Comparison of ENCODE assay signal across 8 mouse cellular contexts in the genomic region with DNA sequence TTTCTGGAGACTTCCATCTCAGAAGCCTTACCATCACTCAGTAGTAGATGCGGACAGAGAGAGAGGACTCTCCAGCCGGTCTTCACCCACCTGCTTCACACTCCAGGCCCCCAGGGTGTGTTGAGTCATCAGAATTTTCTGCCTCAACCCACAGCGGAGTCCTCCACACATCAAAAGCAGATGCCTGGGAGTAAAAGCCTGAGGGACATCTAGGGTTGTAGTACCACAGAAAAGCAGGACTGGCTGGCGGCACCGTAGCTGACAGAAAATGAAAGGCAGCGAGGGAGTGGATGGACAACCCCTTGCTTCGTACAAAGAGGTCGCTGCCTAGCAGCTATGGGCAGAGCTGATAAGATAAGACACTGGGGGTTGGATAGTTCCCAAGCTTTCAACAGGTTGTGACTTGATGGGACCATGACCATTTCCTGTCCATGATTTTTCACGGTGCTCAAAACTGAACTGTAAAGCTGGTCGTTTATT. TPM values are rescaled to one million over a fixed set of nuclear protein-coding genes. Genes with fewer than 3 reads are reported as not detected.
DNase-seq lines count a peak whose midpoint lies in the region; ATAC-seq and TF ChIP-seq lines count a peak whose summit lies in the region.

No protein-coding gene starts in this region.

- WGBS in forebrain, embryonic 10.5 days: 29% methylated on average over 10 of the region's 10 CpGs
- 44% methylated on average over 10 of the region's 10 CpGs for WGBS in forebrain, postnatal 0 days
- WGBS in lung, embryonic 15.5 days: 45% methylated on average over 10 of the region's 10 CpGs
- WGBS in hindbrain, postnatal 0 days: 46% methylated on average over 10 of the region's 10 CpGs
- WGBS in neural tube, embryonic 15.5 days: 39% methylated on average over 10 of the region's 10 CpGs

- no peak for TF ChIP-seq CTCF in forebrain, postnatal 0 days (IDR thresholded peaks at IDR 0.05; ENCODE audit: low read depth)
- TF ChIP-seq CTCF in hindbrain, postnatal 0 days (IDR thresholded peaks at IDR 0.05; ENCODE audit: low read depth): no peak

- peaks cover 54% of the 10 kb centered on the region for H3K4me1 ChIP-seq in forebrain, embryonic 10.5 days
- no peaks in the 10 kb centered on the region for H3K4me1 ChIP-seq in forebrain, postnatal 0 days (ENCODE audit: insufficient read depth)
- H3K4me1 ChIP-seq in lung, embryonic 15.5 days: peaks cover 15% of the 10 kb centered on the region
- H3K4me1 ChIP-seq in hindbrain, postnatal 0 days (ENCODE audit: insufficient read depth, low read length): no peaks in the 10 kb centered on the region
- peaks cover 20% of the 10 kb centered on the region for H3K4me1 ChIP-seq in neural tube, embryonic 15.5 days

- DNase-seq in forebrain, embryonic 10.5 days (ENCODE audit: extremely low spot score, low spot score): no peak
- DNase-seq in forebrain, postnatal 0 days: no peak
- DNase-seq in lung, postnatal 36 days: no peak
- no peak for DNase-seq in hindbrain, postnatal 0 days (ENCODE audit: low spot score)
- no peak for DNase-seq in spleen, adult 12 weeks (ENCODE audit: low spot score)
- DNase-seq in kidney, adult 8-10 months: no peak

- no peak overlapping the region for H3K9ac ChIP-seq in forebrain, postnatal 0 days
- no peak overlapping the region for H3K9ac ChIP-seq in lung, embryonic 15.5 days
- no peak overlapping the region for H3K9ac ChIP-seq in hindbrain, postnatal 0 days (replicated peaks; ENCODE audit: low read length)
- no peak overlapping the region for H3K9ac ChIP-seq in neural tube, embryonic 15.5 days (replicated peaks)

- H3K4me3 ChIP-seq in forebrain, embryonic 10.5 days: peak overlapping the region; percentile 76
- no peak overlapping the region for H3K4me3 ChIP-seq in forebrain, postnatal 0 days (ENCODE audit: low read depth, low read length)
- H3K4me3 ChIP-seq in lung, embryonic 15.5 days: peak overlapping the region; percentile 71; the same call in 1 of the 2 replicates
- no peak overlapping the region for H3K4me3 ChIP-seq in hindbrain, postnatal 0 days (ENCODE audit: low read length)
- H3K4me3 ChIP-seq in neural tube, embryonic 15.5 days (replicated peaks): no peak overlapping the region

- H3K9me3 ChIP-seq in forebrain, embryonic 10.5 days: no peaks in the 10 kb centered on the region
- H3K9me3 ChIP-seq in forebrain, postnatal 0 days (ENCODE audit: low read length): no peaks in the 10 kb centered on the region
- H3K9me3 ChIP-seq in lung, embryonic 15.5 days: no peaks in the 10 kb centered on the region
- H3K9me3 ChIP-seq in hindbrain, postnatal 0 days (ENCODE audit: low read length): no peaks in the 10 kb centered on the region
- no peaks in the 10 kb centered on the region for H3K9me3 ChIP-seq in neural tube, embryonic 15.5 days (replicated peaks)

- H3K36me3 ChIP-seq in forebrain, embryonic 10.5 days (replicated peaks): peaks cover 3% of the 10 kb centered on the region; the same call in 1 of the 2 replicates
- no peaks in the 10 kb centered on the region for H3K36me3 ChIP-seq in forebrain, postnatal 0 days (ENCODE audit: insufficient read depth)
- H3K36me3 ChIP-seq in lung, embryonic 15.5 days: no peaks in the 10 kb centered on the region
- no peaks in the 10 kb centered on the region for H3K36me3 ChIP-seq in hindbrain, postnatal 0 days (ENCODE audit: insufficient read depth, low read length)
- no peaks in the 10 kb centered on the region for H3K36me3 ChIP-seq in neural tube, embryonic 15.5 days

- H3K4me2 ChIP-seq in forebrain, postnatal 0 days (ENCODE audit: low read depth): no peak overlapping the region
- peak overlapping the region; percentile 94 for H3K4me2 ChIP-seq in lung, embryonic 15.5 days
- peak overlapping the region; percentile 99; the same call in 1 of the 2 replicates for H3K4me2 ChIP-seq in hindbrain, postnatal 0 days (ENCODE audit: low read depth, low read length)
- H3K4me2 ChIP-seq in neural tube, embryonic 15.5 days: peak overlapping the region; percentile 99

- H3K27ac ChIP-seq in forebrain, embryonic 10.5 days: peak overlapping the region; percentile 94
- H3K27ac ChIP-seq in forebrain, postnatal 0 days (ENCODE audit: low read depth, low read length): no peak overlapping the region
- H3K27ac ChIP-seq in lung, embryonic 15.5 days: peak overlapping the region; percentile 88; the same call in 1 of the 2 replicates
- no peak overlapping the region for H3K27ac ChIP-seq in hindbrain, postnatal 0 days
- H3K27ac ChIP-seq in neural tube, embryonic 15.5 days (replicated peaks): no peak overlapping the region

- no peak for ATAC-seq in forebrain, postnatal 0 days
- no peak for ATAC-seq in lung, embryonic 15.5 days (ENCODE audit: borderline replicate concordance, extremely low read depth, low FRiP score, low TSS enrichment)
- no peak for ATAC-seq in hindbrain, postnatal 0 days
- no peak for ATAC-seq in neural tube, embryonic 15.5 days (ENCODE audit: low FRiP score)

- H3K27me3 ChIP-seq in forebrain, embryonic 10.5 days (ENCODE audit: poor library complexity, severe bottlenecking): peaks cover 5% of the 10 kb centered on the region; the same call in 1 of the 2 replicates
- H3K27me3 ChIP-seq in forebrain, postnatal 0 days (ENCODE audit: insufficient read depth, low read length): peaks cover 6% of the 10 kb centered on the region; the same call in 1 of the 2 replicates
- no peaks in the 10 kb centered on the region for H3K27me3 ChIP-seq in lung, embryonic 15.5 days
- no peaks in the 10 kb centered on the region for H3K27me3 ChIP-seq in hindbrain, postnatal 0 days (ENCODE audit: insufficient read depth, low read length)
- H3K27me3 ChIP-seq in neural tube, embryonic 15.5 days (replicated peaks): peaks cover 16% of the 10 kb centered on the region

RNA-seq across cellular contexts. Expression of gene Lpar1, which starts 0.7 kb away (rescaled TPM):
- polyA plus RNA-seq in forebrain, embryonic 10.5 days (2016; fragmentation: Nextera tagmentation; extraction: Ambion mirVana): 60.9 and 63.8 TPM in 2 replicates
- 15.5 and 17.3 TPM in 2 replicates for total RNA-seq in forebrain, postnatal 0 days (2014; rRNA removed)
- 26.2 and 26.4 TPM in 2 replicates for polyA plus RNA-seq in forebrain, postnatal 0 days (2015; fragmentation: Nextera tagmentation; extraction: Ambion mirVana)
- polyA plus RNA-seq in lung, embryonic 15.5 days (2015; fragmentation: Nextera tagmentation; extraction: Ambion mirVana): 36.7 and 38.6 TPM in 2 replicates
- 14.3 and 20.6 TPM in 2 replicates for total RNA-seq in hindbrain, postnatal 0 days (2014; rRNA removed)
- 24.3 and 28.1 TPM in 2 replicates for polyA plus RNA-seq in hindbrain, postnatal 0 days (2015; fragmentation: Nextera tagmentation; extraction: Ambion mirVana)
- 15.9 and 25.3 TPM in 2 replicates for polyA plus RNA-seq in neural tube, embryonic 15.5 days (2015; fragmentation: Nextera tagmentation; extraction: Ambion mirVana)

Comparison
In these comparisons a context has a peak if more than half of its experiments do, and no peak if none do; other contexts are left out.
1. H3K27ac ChIP-seq: peak in forebrain, embryonic 10.5 days (single experiment) and lung, embryonic 15.5 days (single experiment); none in forebrain, postnatal 0 days (single experiment), hindbrain, postnatal 0 days (single experiment) and neural tube, embryonic 15.5 days (single experiment).
2. H3K4me3 ChIP-seq: peak in forebrain, embryonic 10.5 days (single experiment) and lung, embryonic 15.5 days (single experiment); none in forebrain, postnatal 0 days (single experiment), hindbrain, postnatal 0 days (single experiment) and neural tube, embryonic 15.5 days (single experiment).